Mouse (Mus musculus): ENCODE data around the gene Ist1. TPM values are rescaled to one million over a fixed set of nuclear protein-coding genes. Genes with fewer than 3 reads are reported as not detected.

The Ist1 gene
- polyA plus RNA-seq, 1 experiment: 44.1 TPM

Other genes starting within 250 kb of the Ist1 start
- not detected for gene Pmfbp1, start 199.2 kb downstream of the Ist1 start, polyA plus RNA-seq (2012; fragmentation: generic; extraction: Trizol)
- gene Dhx38, start 127.4 kb downstream of the Ist1 start, polyA plus RNA-seq (2012; fragmentation: generic; extraction: Trizol): 19.3 TPM
- gene Txnl4b, start 127.4 kb downstream of the Ist1 start, polyA plus RNA-seq (2012; fragmentation: generic; extraction: Trizol): 6.9 TPM
- gene Hp, start 114.1 kb downstream of the Ist1 start, polyA plus RNA-seq (2012; fragmentation: generic; extraction: Trizol): not detected
- gene Dhodh, start 84.6 kb downstream of the Ist1 start, polyA plus RNA-seq (2012; fragmentation: generic; extraction: Trizol): 16.7 TPM
- gene Pkd1l3, start 78.7 kb downstream of the Ist1 start, polyA plus RNA-seq (2012; fragmentation: generic; extraction: Trizol): 0.14 TPM
- 10.7 TPM for gene Zfp821, start 12.3 kb upstream of the Ist1 start, polyA plus RNA-seq (2012; fragmentation: generic; extraction: Trizol)
- 11.0 TPM for gene Atxn1l, start 44.5 kb upstream of the Ist1 start, polyA plus RNA-seq (2012; fragmentation: generic; extraction: Trizol)
- 21.1 TPM for gene Ap1g1, start 85.3 kb upstream of the Ist1 start, polyA plus RNA-seq (2012; fragmentation: generic; extraction: Trizol)
- gene Phlpp2, start 175.3 kb upstream of the Ist1 start, polyA plus RNA-seq (2012; fragmentation: generic; extraction: Trizol): 1.7 TPM

All from myocyte (in vitro differentiated cells).